Mouse (Mus musculus) C2C12 (cell line): Measurements from ENCODE around the gene Spop. TPM values are rescaled to one million over a fixed set of nuclear protein-coding genes. Genes with fewer than 3 reads are reported as not detected.

Experiments
- H3K27me3 ChIP-seq: one replicate; pipeline ENCODE4 v1.6.1; 2011; ENCODE audit not compliant: control insufficient read depth, insufficient read depth, insufficient read length
- H3K36me3 ChIP-seq: one replicate; pipeline ENCODE4 v1.6.1; 2011; ENCODE audit not compliant: control insufficient read depth, insufficient read depth
- H3K4me3 ChIP-seq: one replicate; pipeline ENCODE4 v1.5.1; 2011; ENCODE audit warnings: mild to moderate bottlenecking, control low read depth; ENCODE audit not compliant: poor library complexity, insufficient read depth, severe bottlenecking
- H3K79me2 ChIP-seq: one replicate; pipeline ENCODE4 v1.6.1; 2011; ENCODE audit not compliant: control insufficient read depth, insufficient read depth
- H3K79me3 ChIP-seq: one replicate; pipeline ENCODE4 v1.6.1; 2011; ENCODE audit warnings: low read depth, control low read depth
- H3ac ChIP-seq: one replicate; pipeline ENCODE3; 2011; ENCODE audit warnings: low read depth; ENCODE audit not compliant: control insufficient read depth, insufficient read length
- CEBPB ChIP-seq: IDR thresholded peaks from one replicate; pipeline ENCODE4 v1.6.1; 2011; ENCODE audit warnings: low read depth, mild to moderate bottlenecking, control low read depth, moderate library complexity
- CTCF ChIP-seq: IDR thresholded peaks from one replicate; pipeline ENCODE4 v1.5.1; 2011; ENCODE audit not compliant: control insufficient read depth, insufficient read depth, insufficient read length
- FOSL1 ChIP-seq: IDR thresholded peaks from one replicate; pipeline ENCODE4 v1.8.0; 2011; ENCODE audit warnings: mild to moderate bottlenecking, low read length; ENCODE audit not compliant: poor library complexity, insufficient read depth, severe bottlenecking
- MAX ChIP-seq: IDR thresholded peaks from one replicate; pipeline ENCODE4 v1.6.1; 2011; ENCODE audit warnings: mild to moderate bottlenecking, control low read depth
- MYOD1 ChIP-seq: IDR thresholded peaks from one replicate; pipeline ENCODE4 v1.6.1; 2011; ENCODE audit warnings: low read depth; ENCODE audit not compliant: control insufficient read depth, insufficient read length
- MYOG ChIP-seq: IDR thresholded peaks from one replicate; pipeline ENCODE4 v1.6.1; 2011; ENCODE audit not compliant: control insufficient read depth, insufficient read length; ENCODE audit errors: extremely low read depth
- USF1 ChIP-seq: IDR thresholded peaks from one replicate; pipeline ENCODE4 v1.6.1; 2011; ENCODE audit warnings: low read depth, mild to moderate bottlenecking, control low read depth, moderate library complexity
- polyA plus RNA-seq: library from polyadenylated mRNA; unstranded; fragments of >200 nt; fragmentation: generic; extraction: Trizol; gene quantifications from one replicate; pipeline ENCODE4 v1.2.1, GENCODE M21; 2012; ENCODE audit warnings: missing spikeins

Gene Spop
- polyA plus RNA-seq, 1 experiment = 59.0 TPM

- Histone ChIP-seq H3K36me3 (no peaks in the 10 kb centered on the region), H3ac (no peak overlapping the region), H3K79me3 (no peaks in the 10 kb centered on the region), H3K27me3 (no peaks in the 10 kb centered on the region), H3K4me3 (no peak overlapping the region), H3K79me2 (peaks cover 3% of the 10 kb centered on the region)
- no peak for TF ChIP-seq MYOD1
- no peak for TF ChIP-seq CTCF
- no peak for TF ChIP-seq FOSL1
- TF ChIP-seq MAX = no peak
- no peak for TF ChIP-seq USF1
- TF ChIP-seq CEBPB = no peak
These were observed 4.3 kb upstream of the Spop start for GRCm38 (mm10) chr11:95409450-95410112.

GRCm38 (mm10) chr11:95411453-95412013 is 2.3 kb upstream of the Spop start:
- no peak for TF ChIP-seq CEBPB
- TF ChIP-seq MAX = no peak
- TF ChIP-seq USF1 = no peak
- no peak for TF ChIP-seq FOSL1
- TF ChIP-seq MYOG = no peak
- no peak for TF ChIP-seq CTCF

GRCm38 (mm10) chr11:95412615-95413014 is 1.3 kb upstream of the Spop start:
- H3K79me2 ChIP-seq = peaks cover 33% of the 10 kb centered on the region
- TF ChIP-seq MYOD1 (no peak), USF1 (no peak), MYOG (no peak), FOSL1 (no peak), CEBPB (no peak), CTCF (no peak), MAX (no peak)

More at GRCm38 (mm10) chr11:95411453-95412013, 2.3 kb upstream of the Spop start:
- Histone ChIP-seq H3K4me3 (no peak overlapping the region), H3K79me2 (peaks cover 22% of the 10 kb centered on the region), H3K36me3 (no peaks in the 10 kb centered on the region), H3K27me3 (no peaks in the 10 kb centered on the region), H3ac (no peak overlapping the region), H3K79me3 (peaks cover 17% of the 10 kb centered on the region)

GRCm38 (mm10) chr11:95414536-95415161 is 769 bp downstream of the Spop start:
- Histone ChIP-seq H3K36me3 (peaks cover 10% of the 10 kb centered on the region), H3K79me3 (peaks cover 47% of the 10 kb centered on the region)

More at GRCm38 (mm10) chr11:95412615-95413014, 1.3 kb upstream of the Spop start:
- Histone ChIP-seq H3K4me3 (no peak overlapping the region), H3K79me3 (peaks cover 28% of the 10 kb centered on the region), H3K36me3 (no peaks in the 10 kb centered on the region), H3ac (no peak overlapping the region), H3K27me3 (no peaks in the 10 kb centered on the region)

GRCm38 (mm10) chr11:95415931-95416330 is 2.1 kb downstream of the Spop start:
- H3K79me2 ChIP-seq = peaks cover 66% of the 10 kb centered on the region
- no peak overlapping the region for H3K4me3 ChIP-seq
- H3K36me3 ChIP-seq = peaks cover 13% of the 10 kb centered on the region
- no peak overlapping the region for H3ac ChIP-seq
- H3K79me3 ChIP-seq = peaks cover 56% of the 10 kb centered on the region
- H3K27me3 ChIP-seq = no peaks in the 10 kb centered on the region
- TF ChIP-seq USF1 = no peak
- TF ChIP-seq MYOG = no peak
- TF ChIP-seq CTCF = no peak
- no peak for TF ChIP-seq MYOD1
- no peak for TF ChIP-seq CEBPB
- no peak for TF ChIP-seq MAX
- TF ChIP-seq FOSL1 = no peak

More at GRCm38 (mm10) chr11:95414536-95415161, 769 bp downstream of the Spop start:
- Histone ChIP-seq H3K4me3 (peak overlapping the region; percentile 68), H3ac (peak overlapping the region; percentile 85), H3K27me3 (no peaks in the 10 kb centered on the region), H3K79me2 (peaks cover 53% of the 10 kb centered on the region)
- TF ChIP-seq MYOD1 (no peak), USF1 (peak; percentile 14)

- Histone ChIP-seq H3K4me3 (no peak overlapping the region), H3K27me3 (no peaks in the 10 kb centered on the region), H3K79me3 (peaks cover 70% of the 10 kb centered on the region), H3K36me3 (peaks cover 26% of the 10 kb centered on the region), H3ac (no peak overlapping the region), H3K79me2 (peaks cover 80% of the 10 kb centered on the region)
- TF ChIP-seq MAX = no peak
- no peak for TF ChIP-seq MYOD1
- TF ChIP-seq MYOG = no peak
- no peak for TF ChIP-seq CTCF
- TF ChIP-seq FOSL1 = no peak
- TF ChIP-seq CEBPB = no peak
- TF ChIP-seq USF1 = no peak
These were observed 3.5 kb downstream of the Spop start for GRCm38 (mm10) chr11:95417341-95417740.
